Comparison of ENCODE assay signal across 11 mouse cellular contexts in the genomic region with DNA sequence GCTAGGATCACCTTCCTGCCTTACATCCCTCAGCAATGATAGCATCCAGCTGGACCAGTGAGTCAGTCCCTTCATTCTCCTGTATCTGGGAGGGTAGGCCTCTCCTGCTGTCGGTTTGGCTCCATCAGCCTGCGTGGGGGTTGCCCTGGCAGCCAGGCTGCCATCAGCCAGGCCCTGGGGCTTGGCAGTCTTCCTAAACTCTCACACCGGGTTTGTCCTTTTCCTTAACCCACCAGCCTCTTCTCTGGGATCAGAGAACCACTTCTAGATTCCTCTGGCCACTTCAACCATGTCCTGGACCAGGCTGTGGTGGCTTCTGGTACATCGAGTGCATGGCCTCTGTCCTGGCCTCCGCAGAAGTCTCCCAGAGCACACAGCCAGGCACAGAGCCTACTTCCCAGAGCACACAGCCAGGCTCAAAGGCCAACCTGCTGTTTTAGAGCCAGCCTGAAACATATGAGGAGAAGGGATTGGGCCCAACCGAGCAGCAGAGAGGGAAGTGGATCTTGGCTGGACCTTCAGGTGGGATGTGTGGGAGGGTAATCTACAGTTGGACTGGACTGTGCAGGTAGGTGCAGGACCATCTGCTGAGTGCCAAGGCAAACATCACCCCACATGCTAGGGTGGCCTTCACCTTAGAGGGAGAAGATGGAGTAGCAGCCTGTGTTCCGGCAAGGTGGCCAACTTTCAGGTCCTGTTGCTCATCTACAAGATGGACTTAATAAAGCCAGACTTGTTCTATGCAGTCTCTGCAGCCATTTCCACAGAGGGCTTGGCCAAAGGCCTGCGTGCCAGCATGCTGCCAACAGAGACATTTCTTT.
A peak's percentile ranks its signal among the peaks of the same experiment; 100 is the strongest.
DNase-seq lines count a peak whose midpoint lies in the region; ATAC-seq and TF ChIP-seq lines count a peak whose summit lies in the region.
"Had no signal": no experiment of that assay in that cellular context is flagged by ENCODE, and none has a peak within 500 bp of the region (broad histone marks: within the 10 kb centered on the region; RNA-seq: fewer than 3 reads in every experiment).

No protein-coding gene starts in this region.

- peaks cover 84% of the 10 kb centered on the region for H3K27me3 ChIP-seq in heart, embryonic 10.5 days (ENCODE audit: insufficient read depth, poor library complexity, severe bottlenecking)
- H3K27me3 ChIP-seq in midbrain, postnatal 0 days (ENCODE audit: insufficient read depth, low read length): no peaks in the 10 kb centered on the region; the same call in 1 of the 2 replicates
- H3K27me3 ChIP-seq in midbrain, embryonic 11.5 days (ENCODE audit: control insufficient read depth, insufficient read depth, low read length): no peaks in the 10 kb centered on the region; the same call in 1 of the 2 replicates

- no peaks in the 10 kb centered on the region for H3K36me3 ChIP-seq in heart, embryonic 10.5 days
- no peaks in the 10 kb centered on the region for H3K36me3 ChIP-seq in midbrain, postnatal 0 days (ENCODE audit: insufficient read depth, low read length)
- no peaks in the 10 kb centered on the region for H3K36me3 ChIP-seq in midbrain, embryonic 11.5 days (ENCODE audit: control insufficient read depth, insufficient read depth, low read length)
- H3K36me3 ChIP-seq: neural tube, embryonic 12.5 days had no signal

- H3K9me3 ChIP-seq in heart, embryonic 10.5 days: no peaks in the 10 kb centered on the region
- 0 out of 2 replicates have a peak, but pooled peaks cover 4% of the 10 kb centered on the region for H3K9me3 ChIP-seq in midbrain, postnatal 0 days (ENCODE audit: low read length)
- no peaks in the 10 kb centered on the region; the same call in 1 of the 2 replicates for H3K9me3 ChIP-seq in midbrain, embryonic 11.5 days (ENCODE audit: control insufficient read depth, low read length)

- 85% methylated on average over 8 of the region's 8 CpGs for WGBS in heart, embryonic 10.5 days
- 85% methylated on average over 8 of the region's 8 CpGs for WGBS in midbrain, postnatal 0 days
- 88% methylated on average over 8 of the region's 8 CpGs for WGBS in midbrain, embryonic 11.5 days

- no peak for TF ChIP-seq CTCF in midbrain, postnatal 0 days (IDR thresholded peaks at IDR 0.05)

- no peak overlapping the region for H3K4me2 ChIP-seq in midbrain, postnatal 0 days (ENCODE audit: low read depth, low read length, poor library complexity, severe bottlenecking)
- H3K4me2 ChIP-seq in midbrain, embryonic 11.5 days: no peak overlapping the region
- H3K4me2 ChIP-seq: neural tube, embryonic 12.5 days had no signal

- H3K9ac ChIP-seq in midbrain, postnatal 0 days (replicated peaks; ENCODE audit: low read length, poor library complexity, severe bottlenecking): no peak overlapping the region
- no peak overlapping the region for H3K9ac ChIP-seq in midbrain, embryonic 11.5 days (ENCODE audit: low read length)
- H3K9ac ChIP-seq: neural tube, embryonic 12.5 days had no signal

- no peak overlapping the region for H3K4me3 ChIP-seq in heart, embryonic 10.5 days
- H3K4me3 ChIP-seq in midbrain, postnatal 0 days (ENCODE audit: low read depth, low read length): no peak overlapping the region
- no peak overlapping the region for H3K4me3 ChIP-seq in midbrain, embryonic 11.5 days (ENCODE audit: low read depth, low read length)
- H3K4me3 ChIP-seq: neural tube, embryonic 12.5 days had no signal

- ATAC-seq in midbrain, postnatal 0 days (ENCODE audit: low FRiP score): no peak
- ATAC-seq in midbrain, embryonic 11.5 days (ENCODE audit: low FRiP score): no peak
- no peak for ATAC-seq in frontal cortex, adult (ENCODE audit: low TSS enrichment)
- ATAC-seq: activated CD4-positive, CD25-positive, alpha-beta regulatory T cell, adult 4 months had no signal

- no peak overlapping the region for H3K27ac ChIP-seq in heart, embryonic 10.5 days
- H3K27ac ChIP-seq in midbrain, postnatal 0 days (ENCODE audit: low read depth, low read length): no peak overlapping the region
- H3K27ac ChIP-seq in midbrain, embryonic 11.5 days (ENCODE audit: low read depth, low read length): no peak overlapping the region
- H3K27ac ChIP-seq: neural tube, embryonic 12.5 days had no signal

- peak; percentile 16 for DNase-seq in heart, postnatal 4 days
- DNase-seq in heart, embryonic 10.5 days (ENCODE audit: low spot score): no peak
- DNase-seq in midbrain, postnatal 0 days (ENCODE audit: low spot score): peak; percentile 79
- DNase-seq in midbrain, embryonic 11.5 days (ENCODE audit: low spot score, missing footprints): no peak
- peak; percentile 91 to 93 for DNase-seq in cerebellum, postnatal 14 days
- peak; percentile 55 to 57 for DNase-seq in layer of hippocampus, postnatal 14 days (ENCODE audit: low spot score in 2 of 2)
- no peak for DNase-seq in T-cell, adult 2 months (ENCODE audit: low spot score)
- DNase-seq: thymus, postnatal 25 days had no signal

- H3K4me1 ChIP-seq in heart, embryonic 10.5 days: peaks cover 4% of the 10 kb centered on the region
- peaks cover 2% of the 10 kb centered on the region; the same call in 1 of the 2 replicates for H3K4me1 ChIP-seq in midbrain, postnatal 0 days (ENCODE audit: insufficient read depth, low read length)
- peaks cover 1% of the 10 kb centered on the region; the same call in 1 of the 2 replicates for H3K4me1 ChIP-seq in midbrain, embryonic 11.5 days (ENCODE audit: control insufficient read depth, insufficient read depth, low read length)

Comparison
In these comparisons a context has a peak if more than half of its experiments do, and no peak if none do; other contexts are left out.
1. DNase-seq: peak in heart, postnatal 4 days (single experiment), midbrain, postnatal 0 days (single experiment), cerebellum, postnatal 14 days (2 of 2) and layer of hippocampus, postnatal 14 days (2 of 2); none in heart, embryonic 10.5 days (single experiment), midbrain, embryonic 11.5 days (single experiment) and T-cell, adult 2 months (single experiment).